Mouse (Mus musculus) ZHBTc4 (cell line): ENCODE results near the gene Sat1.

Experiments used
- DNase-seq: peaks from one replicate; pipeline ENCODE4 v3.0.0-alpha.2; 2011; ENCODE audit warnings: low read depth, low spot score

Gene Sat1

GRCm38 (mm10) chrX:155216271-155216670 lies at the start of gene Sat1:
Sat1 (minus strand) TSS chrX:155216449.
- peak; percentile 96 for DNase-seq

DNA sequence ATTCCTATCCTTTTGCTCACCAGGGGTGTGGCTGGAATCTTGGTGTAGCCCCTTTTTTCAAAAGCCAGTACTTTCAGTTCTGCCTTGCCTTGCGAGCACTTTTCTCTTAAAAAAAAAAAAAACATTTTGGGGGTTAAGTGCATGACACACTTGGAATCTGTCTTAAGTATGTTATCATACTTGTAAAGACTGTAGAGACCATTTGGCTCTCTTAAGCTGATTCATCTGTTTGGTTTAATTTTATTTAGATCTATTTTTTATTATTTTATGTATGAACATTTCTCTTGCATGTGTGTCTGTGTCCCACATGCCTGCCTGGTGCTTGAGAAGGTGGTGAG lies 46.6 kb upstream of the Sat1 start:
- DNase-seq = peak; percentile 11

GRCm38 (mm10) chrX:155262235-155262914 lies 46.1 kb upstream of the Sat1 start, which contains the start of gene Acot9:
Acot9 (plus strand) TSS chrX:155262443.
- peak; percentile 96 for DNase-seq

GRCm38 (mm10) chrX:155256856-155257255 lies 40.6 kb upstream of the Sat1 start:
- no peak for DNase-seq

- DNase-seq = no peak
Observed at GRCm38 (mm10) chrX:155218277-155218676, 2.0 kb upstream of the Sat1 start.

GRCm38 (mm10) chrX:155215501-155216248 lies 574 bp downstream of the Sat1 start:
- peak; percentile 36 for DNase-seq

DNA sequence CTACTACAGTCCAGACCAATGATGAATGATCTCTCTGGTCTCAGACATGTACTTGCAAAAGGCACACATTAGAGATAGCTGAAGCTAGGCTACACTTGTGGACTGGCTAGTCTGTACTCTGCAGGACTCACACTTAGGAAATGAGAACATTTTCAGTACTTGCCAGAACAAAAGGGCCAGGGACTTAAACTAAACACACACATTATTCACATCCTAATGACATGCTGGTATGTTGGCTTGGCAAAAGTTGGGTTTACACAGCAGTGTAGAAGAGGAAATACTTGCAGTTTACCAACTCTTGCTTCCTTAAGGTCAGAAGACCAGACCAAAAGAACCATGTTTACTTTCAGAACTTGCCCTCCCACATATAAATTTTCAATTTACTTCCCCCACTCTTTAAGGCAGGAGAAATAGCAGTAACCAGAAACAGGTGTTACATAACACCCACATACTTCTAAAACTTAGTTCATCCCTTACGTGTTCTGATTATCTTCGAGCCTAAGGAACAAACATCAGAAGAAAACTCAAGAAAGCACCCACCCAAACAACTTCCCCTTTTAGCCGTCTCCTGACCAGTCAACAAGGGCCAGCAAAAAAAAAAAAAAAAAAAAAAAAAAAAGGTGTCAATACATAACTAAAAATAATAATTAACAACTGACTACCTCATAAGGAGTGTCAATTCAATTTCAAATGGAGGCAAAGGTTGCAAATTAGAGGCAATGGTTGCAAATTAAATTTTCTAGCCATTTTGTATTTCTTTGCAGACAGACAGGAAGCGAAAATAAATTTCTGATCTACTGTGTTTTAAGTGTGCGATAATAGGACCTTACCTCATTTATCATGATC lies 1.7 kb downstream of the Sat1 start:
- no peak for DNase-seq

GRCm38 (mm10) chrX:155208671-155209070 lies 7.6 kb downstream of the Sat1 start:
- peak; percentile 16 for DNase-seq

GRCm38 (mm10) chrX:155205436-155205835 lies 10.8 kb downstream of the Sat1 start:
- peak; percentile 68 for DNase-seq

DNA sequence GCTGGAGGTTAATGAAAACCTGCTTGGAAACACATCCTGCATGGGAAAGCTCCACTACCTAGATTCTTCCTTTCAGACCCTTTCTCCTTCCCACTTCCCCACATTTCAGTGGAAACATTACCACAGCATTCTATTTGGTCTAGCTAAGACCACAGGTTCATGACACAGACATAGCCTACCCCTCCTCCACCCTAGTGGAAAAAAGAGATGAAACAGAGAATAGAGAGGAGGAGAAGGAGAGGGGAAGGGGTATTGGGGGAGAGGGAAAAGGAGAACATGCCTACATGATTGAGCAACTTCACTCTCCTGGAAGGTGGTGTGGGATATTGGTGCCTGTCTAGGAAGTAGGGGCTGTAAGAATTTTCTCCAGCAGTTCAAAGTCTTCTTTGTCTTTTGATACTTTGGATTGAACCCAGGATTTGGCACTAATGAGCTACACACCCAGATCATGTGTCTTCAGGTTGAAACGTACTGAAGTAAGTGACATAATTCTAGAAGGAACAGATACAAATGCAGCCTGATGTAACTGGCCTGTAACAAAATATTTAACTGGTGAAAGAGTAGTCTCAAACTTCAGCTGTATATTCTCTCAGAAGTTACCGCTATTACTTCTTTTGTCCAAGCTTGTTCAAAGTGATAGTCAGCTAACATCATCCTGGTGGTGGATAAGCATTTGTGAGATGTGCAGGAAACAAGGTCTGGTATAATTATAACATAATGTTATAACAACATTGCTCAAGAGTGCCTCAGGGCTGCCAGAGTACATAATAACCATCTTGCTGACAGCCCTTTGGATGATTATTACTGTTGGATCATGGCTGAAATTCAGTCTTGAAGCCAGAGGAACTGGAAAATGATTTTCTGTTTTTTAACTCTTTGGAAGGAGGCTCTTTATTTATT lies 13.6 kb downstream of the Sat1 start:
- DNase-seq = no peak

DNA sequence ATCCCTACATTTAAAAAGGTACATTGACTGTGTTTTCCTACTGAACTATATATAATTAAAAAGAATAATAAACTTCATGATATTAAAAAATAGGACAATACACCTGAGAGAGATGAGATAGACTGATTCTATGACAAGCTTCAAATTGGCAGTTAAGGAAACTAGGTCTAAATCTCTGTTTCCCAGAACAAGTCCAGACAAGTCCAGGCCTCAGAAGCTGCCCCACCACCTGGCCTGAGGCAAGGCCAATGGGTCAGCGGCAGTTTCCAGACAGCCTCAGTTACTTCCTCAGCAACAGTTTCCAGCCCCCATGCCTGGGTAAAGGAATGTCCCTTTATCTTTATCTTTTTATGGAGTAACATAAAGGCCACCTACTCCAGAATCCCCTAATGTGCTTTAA lies 14.4 kb downstream of the Sat1 start:
- no peak for DNase-seq

DNA sequence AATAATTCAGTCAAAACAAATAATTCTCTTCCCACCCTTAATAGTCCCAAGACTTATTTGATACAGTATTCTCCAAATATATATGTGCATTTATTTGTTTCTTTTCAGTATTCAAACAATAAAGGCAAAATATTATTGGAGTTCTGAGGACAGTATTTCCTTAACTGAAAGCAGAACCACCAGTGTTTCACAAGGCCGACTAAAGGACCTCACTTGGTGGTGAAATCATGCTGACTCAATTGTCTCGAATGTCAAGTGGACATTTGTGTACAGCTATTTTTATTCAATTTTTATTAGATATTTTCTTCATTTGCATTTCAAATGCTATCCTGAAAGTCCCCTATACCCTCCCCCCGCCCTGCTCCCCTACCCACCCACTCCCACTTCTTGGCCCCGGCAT lies 21.3 kb downstream of the Sat1 start:
- DNase-seq = no peak

GRCm38 (mm10) chrX:155193732-155194443 lies 22.4 kb downstream of the Sat1 start:
- no peak for DNase-seq

DNA sequence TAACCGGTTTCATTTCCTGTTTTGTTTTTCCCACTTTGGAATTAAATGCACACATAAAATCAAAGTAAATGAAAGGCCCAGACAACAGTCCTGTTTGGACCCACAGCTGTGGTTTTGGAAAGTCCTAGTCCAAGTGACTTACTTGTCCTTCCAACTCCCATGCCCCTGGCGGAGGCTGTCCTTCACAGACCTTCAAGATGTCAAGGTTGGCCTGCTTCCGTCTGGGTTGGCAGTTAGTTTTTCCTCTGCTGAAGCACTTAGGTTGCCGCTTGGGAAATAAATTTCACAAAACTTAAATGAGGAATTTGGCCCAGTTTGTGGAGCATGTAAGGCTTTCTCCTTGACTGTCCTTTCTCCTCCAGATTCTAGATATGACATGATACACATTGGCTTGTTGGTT lies 24.3 kb downstream of the Sat1 start:
- no peak for DNase-seq

- no peak for DNase-seq
Observed at GRCm38 (mm10) chrX:155177640-155178039, 38.6 kb downstream of the Sat1 start.

DNA sequence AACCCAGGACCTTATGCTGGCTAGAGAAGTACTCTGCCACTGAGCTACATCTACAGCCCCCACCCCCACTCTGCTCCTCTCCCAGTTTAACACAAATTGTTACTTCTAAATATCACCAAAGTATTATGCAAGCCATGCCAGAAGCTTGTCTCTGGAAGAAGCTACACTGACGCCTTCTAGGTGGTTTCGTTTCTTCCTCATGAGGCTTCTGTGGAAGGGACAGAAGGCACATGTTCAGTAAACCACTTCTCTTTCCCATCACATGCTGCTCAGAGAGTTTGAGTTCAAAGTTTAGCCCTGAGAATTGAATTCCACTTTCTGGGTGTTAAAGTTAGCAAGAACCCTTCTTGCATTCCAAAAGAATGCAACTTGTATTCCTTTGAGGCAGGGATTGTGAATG lies 39.0 kb downstream of the Sat1 start:
- DNase-seq = no peak

- DNase-seq = no peak
Observed at GRCm38 (mm10) chrX:155175568-155175967, 40.7 kb downstream of the Sat1 start.

- no peak for DNase-seq
Observed at GRCm38 (mm10) chrX:155172310-155172709, 43.9 kb downstream of the Sat1 start.

DNA sequence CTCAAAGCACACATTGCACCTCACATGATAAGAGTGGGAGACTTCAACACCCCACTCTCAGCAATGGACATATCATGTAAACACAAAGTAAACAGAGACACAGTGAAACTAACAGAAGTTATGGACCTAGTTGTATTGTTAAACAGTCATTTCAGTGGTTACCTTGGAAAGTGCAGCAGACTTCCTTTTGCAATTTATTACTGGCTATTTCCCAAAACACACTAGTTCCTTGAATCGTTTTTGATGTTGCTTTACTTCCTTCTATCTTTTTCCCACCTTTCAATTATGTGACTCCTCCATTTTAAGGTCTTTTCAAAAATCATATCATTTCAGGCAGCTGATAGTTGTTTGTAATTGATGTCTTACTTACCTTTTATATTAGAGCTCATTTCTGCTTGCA lies 44.5 kb downstream of the Sat1 start:
- DNase-seq = no peak

GRCm38 (mm10) chrX:155169886-155170285 lies 46.4 kb downstream of the Sat1 start:
- no peak for DNase-seq

DNA sequence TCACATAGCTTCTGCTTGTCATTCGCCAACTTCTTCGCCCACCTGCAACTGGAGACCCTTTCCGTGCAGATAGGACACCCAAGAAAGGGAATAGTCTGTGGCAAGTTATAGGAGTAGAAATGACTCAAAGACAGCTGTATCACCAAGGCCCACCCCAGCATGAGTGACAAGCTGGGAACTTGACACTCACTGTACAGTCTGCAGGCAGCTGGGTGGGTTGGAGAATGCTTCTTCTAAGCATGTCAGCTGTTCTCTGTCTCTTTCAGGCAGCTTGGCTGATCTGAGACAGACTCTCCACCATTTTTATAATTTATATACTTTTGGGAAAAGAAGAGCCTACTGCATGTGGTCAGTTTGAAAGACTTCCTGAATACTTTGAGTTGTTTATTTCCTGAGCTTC lies 48.6 kb downstream of the Sat1 start:
- DNase-seq = no peak
